Mouse (Mus musculus): Measurements from ENCODE around the gene Prpf6.

Prpf6 gene

GRCm38 (mm10) chr2:181591528-181592085 lies at the start of gene Prpf6:
TSS of gene Prpf6 (plus strand) at chr2:181591868.
- in situ Hi-C loops (cut with MboI): no loop called here

DNA sequence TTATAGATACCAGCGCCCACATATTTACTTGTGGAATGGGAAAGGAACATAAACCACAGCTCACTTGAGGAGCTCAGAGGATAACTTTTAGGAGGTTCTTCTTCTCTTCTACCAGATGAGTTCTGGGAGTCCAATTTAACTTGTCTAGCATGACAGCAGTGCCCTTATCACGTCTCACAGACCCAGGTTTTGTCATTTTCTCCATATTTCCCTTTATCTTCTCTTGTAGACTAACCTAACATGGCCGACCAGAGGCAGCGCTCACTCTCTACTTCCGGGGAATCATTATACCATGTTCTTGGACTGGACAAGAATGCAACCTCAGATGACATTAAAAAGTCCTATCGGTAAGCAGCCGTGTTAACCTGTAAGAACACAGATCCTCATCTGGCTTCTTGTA lies 45.5 kb upstream of the Prpf6 start:
- in situ Hi-C loops (cut with MboI): no loop called here

DNA sequence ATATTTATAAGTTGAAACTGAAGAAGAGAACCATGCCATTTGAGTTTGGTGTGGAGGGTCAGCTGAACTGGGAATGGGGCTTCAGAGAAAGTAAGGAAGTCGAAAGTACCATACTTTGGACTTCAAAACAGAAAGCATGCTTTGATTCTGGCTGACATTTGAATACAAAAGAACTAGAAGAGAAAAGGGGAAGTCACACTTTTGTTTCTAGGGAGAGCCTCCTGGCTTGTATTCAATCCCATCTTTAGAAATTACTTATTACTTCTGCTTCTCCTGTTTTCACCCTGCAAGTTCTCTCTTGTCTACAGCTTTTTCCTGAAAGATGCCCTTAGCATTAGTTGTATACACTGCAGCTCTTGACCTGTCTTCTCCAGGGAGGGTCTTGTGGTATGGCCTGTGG lies 43.4 kb upstream of the Prpf6 start:
- in situ Hi-C loops (cut with MboI): no loop called here

DNA sequence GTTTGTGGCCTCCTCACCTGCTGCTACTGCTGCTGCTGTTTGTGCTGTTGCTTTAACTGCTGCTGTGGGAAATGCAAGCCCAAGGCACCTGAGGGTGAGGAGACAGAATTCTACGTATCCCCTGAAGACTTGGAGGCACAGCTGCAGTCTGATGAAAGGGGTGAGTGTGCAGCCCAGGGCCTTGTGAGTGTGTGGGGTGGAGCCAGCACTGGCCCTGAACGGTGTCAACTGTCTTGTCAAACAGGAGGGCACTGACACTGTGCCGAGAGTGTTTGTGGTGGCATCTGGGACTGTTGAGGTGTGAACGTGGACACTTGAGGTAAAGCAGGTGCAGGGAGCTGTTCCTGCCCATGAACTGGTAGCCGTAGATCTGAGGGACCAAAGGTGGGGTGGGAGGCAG lies 43.0 kb upstream of the Prpf6 start:
- in situ Hi-C loops (cut with MboI): no loop called here

- in situ Hi-C loops (cut with MboI): no loop called here
Observed at GRCm38 (mm10) chr2:181550233-181550632, 41.4 kb upstream of the Prpf6 start.

GRCm38 (mm10) chr2:181553772-181554171 lies 37.9 kb upstream of the Prpf6 start:
- in situ Hi-C loops (cut with MboI): no loop called here

GRCm38 (mm10) chr2:181567338-181567737 lies 24.3 kb upstream of the Prpf6 start:
- in situ Hi-C loops (cut with MboI): no loop called here

DNA sequence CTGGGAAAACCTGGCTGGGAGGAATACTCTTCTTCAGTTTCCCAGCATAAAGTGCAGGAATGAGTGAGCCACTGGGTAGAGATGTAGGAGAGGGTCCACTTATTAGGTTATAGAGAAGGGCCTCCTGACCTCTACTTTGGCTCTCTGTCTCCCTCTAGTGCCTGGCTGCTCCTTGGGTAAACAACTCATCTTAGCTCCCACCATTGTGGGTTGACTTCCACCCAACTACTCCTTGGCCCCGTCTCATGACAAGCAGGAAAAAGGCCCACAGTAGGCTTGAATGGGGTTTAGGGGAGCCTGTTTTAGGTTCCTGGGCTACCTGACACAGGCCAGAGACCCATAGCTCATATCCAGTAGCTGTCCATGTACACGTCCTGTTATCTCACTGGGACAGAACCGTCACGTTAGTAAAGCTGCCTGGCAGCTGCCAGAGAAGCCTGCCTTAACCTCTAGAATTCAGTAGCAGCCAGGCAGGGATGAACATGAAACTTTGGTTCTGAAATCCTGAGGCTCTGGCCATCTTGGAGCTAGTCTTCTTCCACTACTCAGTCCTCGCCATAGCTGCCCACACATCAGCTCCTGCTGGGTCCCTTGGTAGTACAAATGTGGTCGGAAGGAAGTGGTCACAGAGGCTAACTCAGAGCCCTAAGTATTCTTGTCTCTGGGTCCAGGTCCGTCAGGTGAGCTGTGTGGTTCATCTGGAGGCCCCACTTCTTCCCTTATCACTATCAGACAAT lies 23.2 kb upstream of the Prpf6 start:
- in situ Hi-C loops (cut with MboI): no loop called here

DNA sequence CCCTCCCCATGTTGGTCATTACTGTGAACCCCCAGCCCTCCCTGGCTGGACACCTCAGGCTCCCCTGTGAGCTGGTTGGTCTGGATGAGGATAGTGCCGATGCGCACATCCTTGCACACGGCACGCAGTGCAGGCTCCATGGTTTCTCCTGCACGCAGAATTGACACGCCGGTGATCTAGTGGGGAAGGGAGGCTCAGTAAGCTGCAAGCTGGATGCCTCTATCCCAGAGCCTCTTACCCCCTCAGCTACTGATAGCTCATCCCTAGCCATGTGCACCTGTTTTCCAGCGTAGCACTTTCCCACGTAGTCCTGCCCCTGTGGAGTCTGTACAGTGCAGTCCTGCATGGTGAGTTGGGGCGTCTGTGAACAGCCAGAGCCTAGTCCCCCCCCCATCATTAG lies 21.8 kb upstream of the Prpf6 start:
- in situ Hi-C loops (cut with MboI): loop anchor here (10.0 kb wide), 1 partner anchor 175 kb away; no protein-coding TSS in a partner anchor

DNA sequence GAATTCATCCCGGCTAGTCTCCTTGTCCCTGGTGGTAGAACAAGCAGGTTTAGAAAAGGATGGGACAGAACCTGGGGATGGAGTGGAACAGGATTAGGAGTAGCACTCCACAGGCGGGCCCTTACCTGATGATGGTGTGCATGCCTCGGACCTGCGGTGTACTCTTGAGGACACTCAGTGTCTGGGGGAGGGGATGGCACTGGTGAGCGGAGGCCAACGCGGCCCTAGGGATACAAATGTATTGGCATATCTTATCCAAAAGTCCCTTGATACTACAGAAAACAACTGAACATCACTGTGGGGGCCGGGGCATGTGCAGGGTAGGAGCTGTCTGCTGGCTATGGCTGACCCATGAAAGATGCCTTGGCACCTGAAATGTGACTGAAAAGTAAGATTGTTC lies 21.3 kb upstream of the Prpf6 start:
- in situ Hi-C loops (cut with MboI): loop anchor here (10.0 kb wide), 1 partner anchor 176 kb away; no protein-coding TSS in a partner anchor

GRCm38 (mm10) chr2:181570921-181571595 lies 20.6 kb upstream of the Prpf6 start:
- in situ Hi-C loops (cut with MboI): loop anchor here (10.0 kb wide), 1 partner anchor 176 kb away; no protein-coding TSS in a partner anchor

GRCm38 (mm10) chr2:181571941-181572670 lies 19.6 kb upstream of the Prpf6 start:
- in situ Hi-C loops (cut with MboI): loop anchor here (10.0 kb wide), 1 partner anchor 177 kb away; no protein-coding TSS in a partner anchor

DNA sequence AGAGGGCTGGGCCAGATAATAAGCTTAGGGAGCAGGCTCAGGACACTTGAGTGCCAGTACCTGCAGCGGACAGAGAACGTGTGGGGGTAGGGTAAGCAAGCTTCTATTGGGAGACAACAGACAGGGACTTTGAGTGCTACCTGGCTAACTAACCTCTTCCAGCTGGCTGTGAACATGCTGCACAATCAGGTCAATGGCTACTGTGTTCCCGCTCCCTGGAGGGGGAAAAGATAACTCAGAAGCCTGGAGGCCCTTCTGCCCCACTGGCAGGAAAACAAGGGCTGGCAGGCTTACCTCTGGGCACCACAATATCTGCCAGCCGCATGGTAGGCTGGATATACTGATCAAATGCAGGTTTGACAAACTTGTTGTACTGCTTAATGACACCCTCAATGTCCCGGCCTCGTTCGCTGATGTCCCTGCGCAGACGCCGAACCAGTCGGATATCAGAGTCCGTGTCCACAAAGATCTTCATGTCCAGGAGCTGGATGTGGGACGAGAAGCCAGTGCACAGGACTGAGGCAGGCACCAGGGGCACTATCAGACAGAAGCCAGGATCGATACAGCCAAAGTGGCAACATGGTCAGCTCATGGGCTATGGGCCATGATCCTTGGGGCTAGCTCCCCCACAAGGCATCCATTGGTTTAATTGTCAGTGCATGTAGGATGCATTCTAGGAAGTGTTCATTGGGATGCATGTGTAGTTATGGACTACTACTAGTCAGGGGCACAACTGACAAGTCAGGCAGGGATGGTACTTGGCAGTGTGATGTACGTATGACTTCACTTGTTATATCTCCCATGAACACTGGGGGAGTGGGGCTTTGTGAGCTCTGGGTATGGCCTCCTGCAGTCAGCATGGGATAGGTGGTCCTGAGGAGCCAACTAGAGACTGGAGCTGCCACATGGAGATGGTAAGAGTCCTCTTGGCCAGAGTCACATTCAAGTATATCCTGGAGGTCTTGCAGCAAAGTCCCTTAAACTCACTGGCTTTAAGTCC lies 18.4 kb upstream of the Prpf6 start:
- in situ Hi-C loops (cut with MboI): loop anchor here (10.0 kb wide), 1 partner anchor 178 kb away; no protein-coding TSS in a partner anchor

GRCm38 (mm10) chr2:181573961-181574360 lies 17.7 kb upstream of the Prpf6 start:
- in situ Hi-C loops (cut with MboI): loop anchor here (10.0 kb wide), 1 partner anchor 179 kb away; no protein-coding TSS in a partner anchor

- in situ Hi-C loops (cut with MboI): loop anchor here (10.0 kb wide), 1 partner anchor 180 kb away; no protein-coding TSS in a partner anchor
Observed at GRCm38 (mm10) chr2:181574921-181575545, 16.6 kb upstream of the Prpf6 start.

DNA sequence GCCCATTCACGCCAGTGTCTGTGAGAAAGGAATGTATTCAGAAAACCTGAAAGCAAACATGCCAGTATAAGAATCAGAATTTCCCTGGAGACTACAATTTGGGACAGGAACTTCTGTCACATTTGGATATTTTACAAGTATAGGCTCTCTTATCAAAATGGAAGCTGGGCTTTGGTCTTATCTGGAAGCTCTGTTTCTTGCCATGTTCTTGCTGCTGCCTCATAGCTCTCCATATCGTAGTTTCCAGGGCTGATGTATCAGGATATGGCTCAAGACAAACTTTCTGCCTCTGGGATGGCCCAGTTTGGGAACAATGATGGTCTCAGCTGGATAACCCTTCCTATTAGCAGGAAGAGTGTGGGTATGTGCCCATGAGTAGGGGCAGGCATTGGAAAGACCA lies 15.1 kb upstream of the Prpf6 start:
- in situ Hi-C loops (cut with MboI): loop anchor here (10.0 kb wide), 1 partner anchor 182 kb away; no protein-coding TSS in a partner anchor

DNA sequence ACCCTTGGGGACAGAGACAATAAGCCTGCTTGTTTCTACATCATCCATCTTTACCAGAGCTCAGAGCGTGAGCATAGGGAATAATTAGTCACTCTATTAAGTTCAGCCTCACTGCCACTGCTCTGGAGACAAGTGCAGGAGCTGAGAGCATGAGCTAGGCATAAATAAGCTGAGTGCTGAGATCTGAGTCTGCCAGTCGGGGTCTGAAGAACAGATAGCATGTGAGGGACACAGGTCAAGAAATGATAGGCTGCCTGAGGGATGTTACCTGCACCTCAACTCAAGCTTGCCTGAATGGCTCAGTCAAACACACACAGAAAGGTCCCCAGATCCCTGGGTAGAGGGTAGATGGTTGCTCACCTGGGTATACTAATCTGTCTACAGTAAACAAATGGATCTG lies 14.5 kb upstream of the Prpf6 start:
- in situ Hi-C loops (cut with MboI): loop anchor here (10.0 kb wide), 1 partner anchor 182 kb away; no protein-coding TSS in a partner anchor

GRCm38 (mm10) chr2:181577981-181578581 lies 13.6 kb upstream of the Prpf6 start:
- in situ Hi-C loops (cut with MboI): loop anchor here (10.0 kb wide), 1 partner anchor 183 kb away; no protein-coding TSS in a partner anchor
